Mouse (Mus musculus): Measurements from ENCODE around the gene Mup2.
"Not testable (repeated sequence)": the region's sequence is repeated elsewhere in the genome, so short reads cannot be mapped to it uniquely, and the experiment has no call there.

Gene Mup2

DNA sequence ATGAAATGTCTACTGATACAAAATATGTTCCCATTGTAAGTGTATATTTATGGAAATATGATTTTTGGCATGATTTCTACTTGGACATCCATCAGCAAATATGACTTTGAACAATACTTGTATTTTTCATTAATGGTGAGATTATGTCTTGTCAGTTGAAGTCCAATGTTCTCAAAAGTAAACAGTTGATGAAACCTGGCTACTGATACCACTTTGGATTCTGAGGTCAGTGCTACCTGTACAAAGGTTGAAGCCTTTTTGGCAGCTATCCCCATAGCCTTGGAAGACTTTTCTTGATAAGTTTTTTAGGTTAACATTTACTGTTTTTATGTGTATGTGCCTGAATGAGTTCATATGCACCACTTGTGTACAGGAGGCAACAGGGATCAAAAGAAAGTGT lies at the start of gene Mup2:
Mup2 (minus strand) TSS at position 101 of the 400 bp plus-strand sequence.
- DNase-seq = not testable (repeated sequence)
